Mouse (Mus musculus) forebrain, embryonic 16.5 days (tissue): ENCODE data around the gene Mgat5. TPM values are rescaled to one million over a fixed set of nuclear protein-coding genes. Genes with fewer than 3 reads are reported as not detected.

Experiments used
- ATAC-seq: fragments of 200-750 bp; cut with Nextera tagmentation; 2 replicates; pipeline ENCODE4 v1.8.0; 2017; ENCODE audit warnings: mild to moderate bottlenecking, moderate library complexity
- H3K27ac ChIP-seq: fragments of 300-500 bp; sonication (generic); 2 replicates; pipeline ENCODE4 v1.5.1; 2014; ENCODE audit warnings: low read length, control low read depth
- H3K27me3 ChIP-seq: fragments of 300-500 bp; sonication (generic); replicated peaks from 2 replicates; pipeline ENCODE4 v1.6.1; 2014; ENCODE audit warnings: low read length; ENCODE audit not compliant: control insufficient read depth, insufficient read depth
- H3K36me3 ChIP-seq: fragments of 300-500 bp; sonication (generic); 2 replicates; pipeline ENCODE4 v1.6.1; 2014; ENCODE audit not compliant: control insufficient read depth, insufficient read depth
- H3K4me1 ChIP-seq: fragments of 300-500 bp; sonication (generic); replicated peaks from 2 replicates; pipeline ENCODE4 v1.6.1; 2014; ENCODE audit warnings: low read length; ENCODE audit not compliant: control insufficient read depth, insufficient read depth
- H3K4me2 ChIP-seq: fragments of 300-500 bp; sonication (generic); 2 replicates; pipeline ENCODE4 v1.6.1; 2014; ENCODE audit warnings: mild to moderate bottlenecking, low read length, control low read depth
- H3K4me3 ChIP-seq: fragments of 300-500 bp; sonication (generic); replicated peaks from 2 replicates; pipeline ENCODE4 v1.5.1; 2014; ENCODE audit warnings: mild to moderate bottlenecking, low read length, control low read depth
- H3K9ac ChIP-seq: fragments of 300-500 bp; sonication (generic); replicated peaks from 2 replicates; pipeline ENCODE4 v1.6.1; 2014; ENCODE audit warnings: low read depth, low read length, control low read depth
- H3K9me3 ChIP-seq: fragments of 300-500 bp; sonication (generic); 2 replicates; pipeline ENCODE4 v1.6.1; 2016; ENCODE audit warnings: low read length; ENCODE audit not compliant: control insufficient read depth
- WGBS: fragments of 180-500 bp; shearing (Covaris S2); extraction: QIAGEN DNeasy Blood & Tissue Kit; methylation state at CpG from one replicate; pipeline ENCODE4 v1.1.7; 2014; 5-methylcytosine and 5-hydroxymethylcytosine counted together
- polyA plus RNA-seq: library from polyadenylated mRNA; unstranded; fragments of >200 nt; fragmentation: Nextera tagmentation; extraction: Ambion mirVana; gene quantifications from 2 replicates; pipeline ENCODE4 v1.2.1, GENCODE M21; 2015

Gene Mgat5
- polyA plus RNA-seq, 1 experiment from 2014 or later, result 14.8 TPM

DNA sequence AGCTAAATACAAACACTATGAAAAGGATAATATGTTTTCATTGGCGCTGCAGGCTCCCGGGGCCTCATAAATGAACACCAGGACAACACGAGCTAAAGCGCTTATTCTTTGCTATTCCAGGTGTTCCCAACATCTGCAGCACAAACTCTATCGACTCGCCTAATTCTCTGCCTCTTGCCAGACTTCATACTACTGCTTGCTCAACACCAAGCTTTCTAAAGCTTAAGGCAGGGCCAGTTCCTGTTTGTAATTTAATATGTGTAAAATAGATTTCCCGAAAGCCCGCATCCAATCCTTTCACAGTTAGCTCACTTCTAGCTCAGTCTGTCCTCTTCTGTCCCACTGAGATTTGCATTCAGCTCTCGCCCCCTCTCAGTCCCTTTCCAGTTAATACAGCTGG lies 182.8 kb downstream of the Mgat5 start:
- Histone ChIP-seq H3K36me3 (peaks cover 13% of the 10 kb centered on the region), H3K4me3 (no peak overlapping the region), H3K9me3 (peaks cover 5% of the 10 kb centered on the region; the same call in 1 of the 2 replicates), H3K9ac (no peak overlapping the region), H3K27me3 (no peaks in the 10 kb centered on the region), H3K4me2 (no peak overlapping the region), H3K4me1 (no peaks in the 10 kb centered on the region), H3K27ac (no peak overlapping the region)
- WGBS, result 73% methylated on average over 9 of the region's 9 CpGs
- ATAC-seq, result no peak

DNA sequence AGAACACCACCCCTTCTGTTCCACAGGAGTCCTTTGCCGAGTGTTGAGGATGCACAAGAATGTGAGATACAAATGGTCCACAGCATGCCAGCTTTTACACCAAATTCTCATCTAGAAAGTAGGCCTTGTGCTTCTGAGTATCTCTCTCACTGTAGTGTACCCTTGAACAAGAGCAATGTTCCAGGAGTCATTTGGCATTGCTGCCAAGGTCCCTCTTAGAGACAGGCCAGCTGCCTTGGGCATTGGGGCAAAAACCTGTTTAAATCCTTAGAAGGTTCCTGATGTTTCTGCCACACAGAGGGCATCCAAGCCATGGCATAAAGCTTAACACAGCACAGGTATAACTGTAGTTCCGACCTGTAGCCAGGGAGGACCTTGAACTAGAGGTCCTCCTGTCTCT lies 189.9 kb downstream of the Mgat5 start:
- no peak overlapping the region for H3K4me2 ChIP-seq
- peaks cover 5% of the 10 kb centered on the region; the same call in 1 of the 2 replicates for H3K9me3 ChIP-seq
- no peak for ATAC-seq
- no peaks in the 10 kb centered on the region for H3K27me3 ChIP-seq
- no peak overlapping the region for H3K4me3 ChIP-seq
- H3K27ac ChIP-seq, result no peak overlapping the region
- H3K4me1 ChIP-seq, result peaks cover 2% of the 10 kb centered on the region; the same call in 1 of the 2 replicates
- H3K36me3 ChIP-seq, result peaks cover 15% of the 10 kb centered on the region
- 88% methylated on average over 2 of the region's 2 CpGs for WGBS
- no peak overlapping the region for H3K9ac ChIP-seq

GRCm38 (mm10) chr1:127395724-127396123 lies 190.9 kb downstream of the Mgat5 start:
- H3K4me2 ChIP-seq, result no peak overlapping the region
- H3K27me3 ChIP-seq, result no peaks in the 10 kb centered on the region
- no peak overlapping the region for H3K9ac ChIP-seq
- ATAC-seq, result peak; percentile 47; the same call in 1 of the 2 replicates
- H3K9me3 ChIP-seq, result peaks cover 5% of the 10 kb centered on the region; the same call in 1 of the 2 replicates
- peaks cover 15% of the 10 kb centered on the region for H3K36me3 ChIP-seq
- H3K4me1 ChIP-seq, result peaks cover 7% of the 10 kb centered on the region
- 75% methylated on average over 5 of the region's 5 CpGs for WGBS
- H3K4me3 ChIP-seq, result no peak overlapping the region
- no peak overlapping the region for H3K27ac ChIP-seq

DNA sequence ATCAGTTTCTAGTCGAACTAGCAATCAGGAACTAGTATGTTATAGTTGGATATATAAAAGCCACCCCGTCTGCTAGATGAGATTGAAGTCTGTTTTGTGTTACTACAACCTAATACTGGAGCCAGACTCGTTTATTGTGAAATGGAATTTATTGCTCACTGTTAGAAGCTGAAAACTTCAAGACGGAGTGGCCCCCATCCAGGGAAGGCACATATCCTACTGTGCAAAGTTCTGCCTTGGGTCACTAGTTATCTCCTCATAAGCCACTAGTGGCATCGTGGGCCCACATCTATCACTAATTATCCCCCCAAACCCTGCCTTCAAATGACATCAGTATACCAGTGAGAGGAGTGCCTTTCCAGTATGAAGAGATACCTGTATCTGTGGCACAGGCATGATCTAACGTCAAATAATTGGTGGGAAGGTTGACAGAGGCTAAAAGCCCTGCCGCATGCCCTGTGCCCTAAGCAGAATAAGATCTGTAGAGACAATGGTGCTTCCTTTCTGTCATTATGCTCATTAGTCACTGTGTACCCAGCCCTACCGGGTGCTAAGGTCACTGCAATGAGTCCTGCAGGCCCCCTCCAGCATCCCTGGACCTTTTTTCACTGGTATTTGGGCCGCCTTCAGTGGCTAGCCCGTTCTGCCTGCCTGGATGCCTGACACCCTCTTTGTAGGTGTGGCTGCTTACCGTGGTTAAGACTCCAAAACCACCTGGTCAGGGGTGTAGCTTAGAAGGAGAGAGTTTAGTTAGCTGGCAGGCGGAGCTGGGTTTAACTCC lies 191.9 kb downstream of the Mgat5 start:
- Histone ChIP-seq H3K9me3 (no peaks in the 10 kb centered on the region), H3K27me3 (no peaks in the 10 kb centered on the region), H3K9ac (no peak overlapping the region), H3K27ac (no peak overlapping the region), H3K4me1 (peaks cover 7% of the 10 kb centered on the region), H3K36me3 (peaks cover 6% of the 10 kb centered on the region), H3K4me3 (no peak overlapping the region), H3K4me2 (no peak overlapping the region)
- ATAC-seq, result no peak
- WGBS, result 79% methylated on average over 12 of the region's 12 CpGs

DNA sequence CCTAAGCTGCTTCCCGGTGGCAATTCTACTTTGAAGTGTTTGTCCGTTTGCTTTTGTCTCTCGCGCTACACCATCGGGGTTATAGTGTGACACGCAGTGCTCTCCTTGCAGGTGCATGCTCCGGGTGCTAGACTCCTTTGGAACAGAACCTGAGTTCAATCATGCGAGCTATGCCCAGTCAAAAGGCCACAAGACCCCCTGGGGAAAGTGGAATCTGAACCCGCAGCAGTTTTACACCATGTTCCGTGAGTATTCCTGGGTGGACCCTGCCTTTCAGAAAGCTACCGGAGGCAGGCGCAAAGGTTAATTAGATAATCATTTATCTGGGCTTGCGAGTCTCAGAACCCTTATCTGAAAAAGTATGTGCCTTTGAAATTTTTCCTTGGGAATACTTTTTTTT lies 192.6 kb downstream of the Mgat5 start:
- ATAC-seq, result no peak
- Histone ChIP-seq H3K4me1 (peaks cover 7% of the 10 kb centered on the region), H3K4me2 (no peak overlapping the region), H3K9me3 (no peaks in the 10 kb centered on the region), H3K36me3 (peaks cover 6% of the 10 kb centered on the region), H3K27me3 (no peaks in the 10 kb centered on the region), H3K4me3 (no peak overlapping the region), H3K9ac (no peak overlapping the region), H3K27ac (no peak overlapping the region)
- 77% methylated on average over 13 of the region's 13 CpGs for WGBS

DNA sequence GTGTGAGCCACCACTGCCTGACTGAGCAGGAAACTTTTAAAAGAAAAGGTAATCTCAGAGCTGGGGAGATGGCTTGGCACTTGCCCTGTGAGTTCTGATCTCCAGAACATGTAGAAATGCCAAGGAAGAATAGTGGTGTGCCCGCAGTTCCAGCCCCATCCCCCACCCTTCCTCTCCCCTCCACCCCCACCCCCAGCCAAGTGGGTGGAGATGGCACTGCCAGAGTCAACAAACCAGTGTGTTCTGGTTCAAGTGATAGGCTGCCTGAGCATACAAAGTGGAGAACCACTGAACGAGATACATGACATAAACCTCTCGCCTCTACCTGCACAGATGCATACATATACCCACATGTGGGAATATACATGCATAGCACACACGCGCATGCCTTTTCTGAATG lies 193.4 kb downstream of the Mgat5 start:
- H3K36me3 ChIP-seq, result peaks cover 6% of the 10 kb centered on the region
- WGBS, result 91% methylated on average over 5 of the region's 5 CpGs
- H3K27me3 ChIP-seq, result no peaks in the 10 kb centered on the region
- no peak overlapping the region for H3K9ac ChIP-seq
- no peak overlapping the region for H3K4me2 ChIP-seq
- no peak overlapping the region for H3K4me3 ChIP-seq
- H3K9me3 ChIP-seq, result no peaks in the 10 kb centered on the region
- no peak for ATAC-seq
- no peak overlapping the region for H3K27ac ChIP-seq
- H3K4me1 ChIP-seq, result peaks cover 7% of the 10 kb centered on the region

DNA sequence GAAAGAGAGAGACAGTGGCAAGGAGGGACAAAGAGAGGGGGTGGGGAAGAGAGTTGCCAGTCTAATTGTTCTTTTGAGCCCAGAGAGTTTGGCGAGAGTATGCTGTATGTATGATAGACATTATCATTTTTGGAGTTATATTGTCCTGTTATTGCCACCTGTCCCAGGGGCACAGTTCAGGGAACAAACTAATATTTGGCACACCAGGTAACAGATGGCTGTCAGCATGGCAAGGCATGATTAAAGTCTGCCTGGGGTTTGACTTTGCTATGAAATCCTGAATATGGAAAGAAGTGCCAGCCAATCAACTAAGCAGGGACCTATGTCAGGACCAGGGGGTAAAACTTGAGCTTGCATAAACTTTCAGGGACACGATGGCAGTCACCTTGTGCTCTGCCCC lies 195.4 kb downstream of the Mgat5 start:
- peaks cover 5% of the 10 kb centered on the region for H3K4me1 ChIP-seq
- H3K27me3 ChIP-seq, result no peaks in the 10 kb centered on the region
- ATAC-seq, result no peak
- H3K27ac ChIP-seq, result no peak overlapping the region
- no peak overlapping the region for H3K9ac ChIP-seq
- H3K9me3 ChIP-seq, result no peaks in the 10 kb centered on the region
- no peak overlapping the region for H3K4me3 ChIP-seq
- peaks cover 3% of the 10 kb centered on the region; the same call in 1 of the 2 replicates for H3K36me3 ChIP-seq
- WGBS, result 44% methylated on average over 2 of the region's 2 CpGs
- H3K4me2 ChIP-seq, result no peak overlapping the region

- no peak overlapping the region for H3K4me3 ChIP-seq
- 41% methylated on average over 6 of the region's 6 CpGs for WGBS
- H3K9ac ChIP-seq, result no peak overlapping the region
- no peak overlapping the region for H3K27ac ChIP-seq
- no peak overlapping the region for H3K4me2 ChIP-seq
- H3K4me1 ChIP-seq, result peaks cover 5% of the 10 kb centered on the region
- peaks cover 3% of the 10 kb centered on the region; the same call in 1 of the 2 replicates for H3K36me3 ChIP-seq
- peak; percentile 24; the same call in 1 of the 2 replicates for ATAC-seq
- H3K9me3 ChIP-seq, result no peaks in the 10 kb centered on the region
- no peaks in the 10 kb centered on the region for H3K27me3 ChIP-seq
Observed at GRCm38 (mm10) chr1:127400666-127401065, 195.9 kb downstream of the Mgat5 start.

- H3K4me3 ChIP-seq, result no peak overlapping the region
- H3K4me2 ChIP-seq, result no peak overlapping the region
- H3K27me3 ChIP-seq, result no peaks in the 10 kb centered on the region
- WGBS, result 40% methylated on average over 3 of the region's 3 CpGs
- no peak overlapping the region for H3K27ac ChIP-seq
- peaks cover 14% of the 10 kb centered on the region for H3K4me1 ChIP-seq
- H3K9me3 ChIP-seq, result no peaks in the 10 kb centered on the region
- ATAC-seq, result no peak
- peaks cover under 1% of the 10 kb centered on the region; the same call in 1 of the 2 replicates for H3K36me3 ChIP-seq
- H3K9ac ChIP-seq, result no peak overlapping the region
Observed at GRCm38 (mm10) chr1:127404655-127405054, 199.8 kb downstream of the Mgat5 start.
